Mouse (Mus musculus): ENCODE data around the gene Slc6a5.
"Not testable (repeated sequence)": the region's sequence is repeated elsewhere in the genome, so short reads cannot be mapped to it uniquely, and the experiment has no call there.

Gene Slc6a5

DNA sequence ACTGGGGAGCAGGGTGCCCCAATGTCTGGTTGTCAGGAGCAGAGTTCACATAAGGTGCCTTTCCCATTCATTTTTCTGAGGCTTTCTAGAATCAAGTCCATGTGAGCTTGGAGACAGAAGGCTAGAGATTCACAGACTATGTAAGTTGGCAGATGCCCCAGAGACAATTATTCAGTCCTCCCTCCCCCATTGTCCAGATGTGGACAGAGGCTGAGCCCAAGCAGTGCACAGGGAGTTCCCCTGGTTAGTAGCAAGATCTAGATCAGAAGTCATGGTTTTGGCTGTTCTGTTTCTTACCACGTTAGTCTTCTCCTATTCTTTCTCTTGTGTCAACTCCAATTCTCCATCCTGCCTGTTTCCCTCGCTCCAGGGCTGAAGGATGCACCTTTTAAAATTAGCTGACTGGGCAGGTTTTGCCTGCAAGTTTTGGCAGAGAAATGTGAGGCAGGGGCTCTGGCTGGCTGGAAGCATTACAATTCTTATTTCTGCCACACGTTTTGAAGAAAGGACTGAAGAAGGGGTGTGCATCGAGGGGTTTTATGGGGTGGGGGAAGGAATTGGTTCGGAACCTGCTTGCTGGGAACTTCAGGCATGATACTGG is 3.9 kb downstream of the Slc6a5 start:
- no peak for DNase-seq

DNA sequence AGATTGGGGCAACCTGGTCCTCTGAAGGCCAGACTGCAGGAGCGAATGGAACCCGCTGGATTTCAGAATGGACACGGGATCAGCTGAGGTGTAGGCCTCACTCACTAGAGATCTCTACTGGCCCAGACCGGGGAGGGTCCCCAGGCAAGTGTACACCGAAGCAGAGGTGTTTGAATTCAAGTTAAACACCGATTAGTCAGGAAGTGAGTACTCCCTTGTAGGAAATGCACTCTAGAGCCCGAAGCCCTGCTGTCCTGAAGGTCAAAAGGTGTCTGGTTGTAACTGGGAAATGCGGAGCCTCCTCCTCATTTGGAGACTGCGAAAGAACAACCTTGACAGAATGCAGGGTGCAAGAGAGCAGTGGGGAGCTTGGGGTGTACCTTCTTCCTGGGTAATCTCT is 5.0 kb downstream of the Slc6a5 start:
- DNase-seq: no peak

DNA sequence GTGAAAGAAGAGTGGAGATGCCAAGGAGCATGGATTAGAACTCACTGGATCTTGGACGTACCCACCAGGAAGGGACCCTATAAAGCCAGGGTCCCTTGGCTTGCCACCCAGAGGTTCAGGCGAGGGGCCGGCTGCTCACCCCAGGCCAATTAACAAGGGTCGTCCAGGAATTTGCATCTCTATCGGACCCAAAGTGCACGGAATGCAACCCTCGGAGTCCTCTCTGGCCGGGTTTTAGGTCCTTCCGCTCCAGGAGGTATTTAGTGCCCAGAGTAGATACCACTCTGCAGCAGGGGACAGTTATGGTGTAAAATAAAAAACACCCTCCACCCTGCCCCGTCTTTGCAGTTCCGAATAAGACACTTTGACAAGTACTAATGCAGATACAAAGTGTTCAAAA is 5.5 kb downstream of the Slc6a5 start:
- DNase-seq: no peak

DNA sequence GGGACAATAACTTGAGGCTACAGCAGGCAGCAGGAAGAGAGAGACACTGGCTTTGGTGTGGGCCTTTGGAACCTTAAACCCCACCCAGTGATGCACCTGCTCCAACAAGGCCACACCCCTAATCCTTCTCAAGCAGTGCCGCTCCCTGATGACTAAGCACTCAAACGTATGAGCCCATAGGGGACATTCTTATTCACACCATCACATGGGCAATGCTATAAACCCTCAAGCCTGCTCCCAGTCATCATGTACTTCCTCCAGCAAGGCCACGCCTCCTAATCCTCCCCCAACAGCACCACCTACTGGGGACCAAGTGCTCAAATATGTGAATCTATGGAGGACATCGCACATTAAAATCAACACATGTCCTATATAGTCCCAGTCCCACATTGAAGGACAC is 9.5 kb downstream of the Slc6a5 start:
- DNase-seq: no peak

DNA sequence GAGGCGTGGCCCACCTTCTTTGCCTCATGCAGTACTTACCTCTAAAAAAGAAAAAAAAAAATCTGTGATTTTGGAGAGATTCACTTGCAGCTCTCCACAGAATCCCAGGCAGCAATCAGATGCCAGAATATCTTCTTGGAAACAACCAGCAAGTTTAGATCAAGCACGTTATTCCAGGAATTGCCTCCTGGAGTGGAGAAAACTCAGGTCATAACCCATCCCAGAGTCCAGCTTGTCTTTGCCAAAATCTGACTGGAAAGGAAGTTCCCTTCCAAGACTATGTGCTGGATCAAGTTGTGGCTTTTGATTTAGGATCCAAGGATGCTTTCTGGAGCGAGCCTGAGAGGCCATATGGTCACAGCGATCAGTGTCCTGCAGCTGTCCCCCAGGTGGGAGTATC is 10.8 kb downstream of the Slc6a5 start:
- no peak for DNase-seq

DNA sequence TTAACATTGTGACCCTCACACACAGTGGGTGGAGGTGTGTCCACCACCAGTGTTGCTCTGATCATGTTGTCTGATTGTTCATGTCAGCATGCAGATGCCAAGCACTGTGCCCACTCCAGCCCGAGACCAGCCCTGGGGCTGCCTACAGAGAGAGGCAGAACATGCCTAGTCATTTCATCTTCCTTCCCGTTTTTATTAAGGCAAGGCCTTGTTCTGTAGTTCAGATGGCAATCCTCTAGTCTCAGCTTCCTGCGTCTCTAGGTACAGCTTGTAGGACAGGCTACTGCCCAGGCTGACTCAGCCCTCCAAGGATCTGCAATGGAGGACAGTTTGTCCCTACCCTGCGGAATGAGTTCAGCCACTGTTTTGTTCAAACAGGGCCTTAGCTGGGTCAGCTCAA is 13.0 kb downstream of the Slc6a5 start:
- no peak for DNase-seq

DNA sequence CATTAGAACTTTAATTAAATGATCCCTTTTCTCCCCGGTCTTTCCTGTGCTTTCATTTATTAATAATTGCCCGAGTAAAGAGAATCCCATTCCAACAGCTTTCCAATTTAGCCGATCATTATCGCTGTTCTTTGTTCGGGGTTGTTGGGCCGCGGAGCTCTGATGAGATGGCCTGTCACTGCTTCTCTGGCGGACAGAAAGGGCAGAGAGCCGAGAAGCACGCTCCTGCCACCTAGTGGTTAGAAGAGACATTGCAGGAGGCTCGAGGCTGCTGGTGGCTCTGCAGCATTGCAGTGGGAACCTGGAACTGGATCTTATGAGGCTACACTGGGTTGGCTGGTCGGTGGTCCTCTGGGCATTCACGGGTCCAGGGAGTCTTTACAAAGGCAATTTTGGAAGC is 13.4 kb downstream of the Slc6a5 start:
- peak; percentile 86 for DNase-seq

DNA sequence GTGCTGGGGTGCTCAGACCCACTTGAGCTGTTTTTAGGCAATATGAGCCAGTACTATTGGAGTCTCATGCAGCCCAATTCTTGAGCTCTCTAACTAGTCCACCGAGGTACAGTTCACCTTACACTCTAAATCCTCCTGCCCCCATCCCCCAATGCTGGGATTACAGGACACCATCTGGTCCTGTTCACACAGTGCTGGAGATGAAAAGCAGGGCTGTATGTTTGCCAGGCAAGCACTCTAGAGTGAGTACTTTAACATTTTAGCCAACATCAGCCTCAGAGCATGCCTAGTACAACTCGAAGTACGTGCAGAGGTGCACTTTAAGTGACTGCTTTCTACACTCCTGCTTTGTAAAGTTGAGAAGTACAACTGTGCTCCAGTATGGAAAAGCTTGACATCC is 18.6 kb downstream of the Slc6a5 start:
- DNase-seq: no peak

DNA sequence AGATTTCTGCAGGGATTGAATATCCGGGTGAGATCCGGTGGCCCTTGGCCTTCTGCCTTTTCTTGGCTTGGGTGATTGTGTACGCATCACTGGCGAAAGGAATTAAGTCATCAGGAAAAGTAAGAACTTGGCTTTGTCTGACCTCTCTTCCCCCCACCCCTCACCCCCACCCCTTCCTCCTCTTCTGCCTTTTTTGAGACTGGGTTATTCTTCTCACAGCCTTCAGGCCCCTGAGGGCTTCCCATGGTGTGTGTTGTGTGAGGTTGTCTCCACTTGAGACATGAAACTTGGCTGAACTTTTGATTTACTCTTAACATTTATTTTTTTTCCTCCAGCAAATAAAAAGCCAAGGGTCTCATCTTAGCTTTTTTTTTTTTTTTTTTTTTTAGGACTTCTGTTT is 20.1 kb downstream of the Slc6a5 start:
- no peak for DNase-seq

DNA sequence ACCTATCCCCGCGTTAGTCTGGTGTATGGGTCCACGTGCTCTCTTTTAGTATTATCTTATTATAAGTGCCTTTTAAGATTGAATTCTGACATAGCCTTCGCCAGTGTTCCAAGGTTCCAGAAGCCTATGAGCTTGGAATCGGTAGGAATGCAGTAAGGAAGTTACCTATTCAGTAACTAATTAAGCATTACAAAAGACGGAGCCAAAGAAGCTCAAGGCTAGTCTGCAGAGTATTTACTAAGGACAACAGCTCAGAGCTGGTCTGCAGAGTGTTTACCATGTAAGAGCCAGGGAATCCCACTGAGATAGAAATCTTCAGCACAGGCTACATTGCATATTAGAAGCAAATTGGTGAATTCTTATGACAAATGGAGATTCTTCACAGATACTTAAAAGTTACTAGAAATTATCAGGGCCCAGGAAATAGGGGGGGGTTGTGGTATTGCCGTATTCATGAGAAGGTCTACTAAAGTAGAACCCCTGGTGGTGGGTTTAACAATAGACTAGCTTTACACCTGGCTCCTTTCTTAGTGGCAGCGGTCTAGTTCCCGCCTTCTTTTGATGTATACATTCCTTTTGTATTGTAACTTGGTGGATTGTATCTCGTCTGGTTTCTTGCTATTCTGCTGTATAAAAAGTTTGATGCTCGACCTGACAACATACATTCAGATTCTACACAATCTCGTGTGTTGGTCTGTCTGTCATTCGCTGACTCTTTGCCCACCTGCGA is 23.6 kb downstream of the Slc6a5 start:
- not testable (repeated sequence) for DNase-seq

DNA sequence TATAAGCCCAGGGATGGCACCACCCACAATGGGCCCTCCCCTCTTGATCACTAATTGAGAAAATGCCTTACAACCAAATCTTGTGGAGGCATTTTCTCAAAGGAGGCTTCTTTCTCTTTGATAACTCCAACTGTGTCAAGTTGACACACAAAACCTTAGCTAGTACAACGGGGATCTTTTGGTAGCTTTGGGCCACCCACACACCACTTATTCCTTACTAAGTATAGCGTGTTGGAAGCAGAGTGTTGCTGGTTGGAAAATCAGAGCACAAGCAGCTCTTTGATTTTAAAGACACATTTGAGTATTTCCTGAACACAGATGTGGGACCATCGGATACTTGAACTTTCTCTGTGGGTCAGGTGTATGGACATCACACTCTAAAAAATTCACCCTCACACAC is 26.9 kb downstream of the Slc6a5 start:
- no peak for DNase-seq

DNA sequence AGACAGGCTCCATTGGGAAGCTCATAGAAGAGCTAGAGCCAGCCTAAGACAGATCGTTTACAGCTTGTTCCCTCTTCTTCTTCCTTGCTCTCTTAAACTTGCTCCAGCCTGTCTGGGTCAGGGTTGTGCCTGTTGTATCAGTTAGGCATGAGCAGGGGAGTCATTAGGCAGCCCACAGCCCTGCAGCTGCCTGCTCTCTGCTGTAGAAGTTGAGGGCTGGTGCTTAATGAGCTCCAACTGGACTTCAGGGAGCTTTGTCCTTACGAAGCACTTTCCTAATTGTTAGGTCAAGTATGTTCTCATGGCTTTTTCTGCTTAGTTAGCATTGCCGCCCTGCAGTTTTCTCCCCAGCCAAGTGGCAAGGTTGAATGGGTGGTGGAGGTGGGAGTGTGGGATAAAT is 32.1 kb downstream of the Slc6a5 start:
- no peak for DNase-seq

DNA sequence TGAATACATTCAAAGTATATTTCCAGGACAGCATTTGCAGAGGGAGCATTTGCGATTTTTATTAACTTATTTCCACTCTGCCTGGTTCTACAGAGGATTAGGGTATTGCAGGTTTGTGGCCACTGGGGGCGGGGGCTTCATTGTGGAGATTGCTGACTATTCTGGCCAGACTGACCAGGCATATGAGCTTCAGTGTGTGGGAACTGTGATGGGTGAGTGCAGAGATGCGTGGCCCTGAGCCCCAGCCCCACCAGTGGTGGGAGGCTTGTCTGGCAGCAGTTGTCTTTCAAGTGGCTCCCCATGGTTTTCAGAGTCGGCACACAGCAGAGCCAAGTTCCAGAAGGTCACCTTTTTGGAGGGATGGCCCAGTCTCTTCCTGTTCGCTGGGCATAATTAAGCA is 32.5 kb downstream of the Slc6a5 start:
- no peak for DNase-seq

DNA sequence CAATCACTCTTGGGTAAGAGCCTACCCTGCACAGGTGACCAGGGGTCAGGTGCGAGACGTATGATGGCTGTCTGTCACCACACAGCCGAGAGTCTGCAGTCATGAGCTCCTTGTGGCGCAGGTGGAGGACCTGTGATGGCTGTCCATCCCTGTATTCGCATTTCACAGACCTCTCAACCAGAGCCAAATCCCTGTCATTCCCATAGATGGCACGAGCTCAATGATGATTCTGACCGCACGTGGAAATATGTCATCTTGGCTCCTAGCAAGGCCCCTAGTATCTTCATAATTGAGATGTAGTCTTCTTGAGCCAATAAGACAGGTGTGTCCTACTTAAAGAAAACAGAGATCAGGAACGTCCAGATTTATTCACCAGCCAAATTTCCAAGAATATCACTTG is 36.7 kb downstream of the Slc6a5 start:
- DNase-seq: no peak

DNA sequence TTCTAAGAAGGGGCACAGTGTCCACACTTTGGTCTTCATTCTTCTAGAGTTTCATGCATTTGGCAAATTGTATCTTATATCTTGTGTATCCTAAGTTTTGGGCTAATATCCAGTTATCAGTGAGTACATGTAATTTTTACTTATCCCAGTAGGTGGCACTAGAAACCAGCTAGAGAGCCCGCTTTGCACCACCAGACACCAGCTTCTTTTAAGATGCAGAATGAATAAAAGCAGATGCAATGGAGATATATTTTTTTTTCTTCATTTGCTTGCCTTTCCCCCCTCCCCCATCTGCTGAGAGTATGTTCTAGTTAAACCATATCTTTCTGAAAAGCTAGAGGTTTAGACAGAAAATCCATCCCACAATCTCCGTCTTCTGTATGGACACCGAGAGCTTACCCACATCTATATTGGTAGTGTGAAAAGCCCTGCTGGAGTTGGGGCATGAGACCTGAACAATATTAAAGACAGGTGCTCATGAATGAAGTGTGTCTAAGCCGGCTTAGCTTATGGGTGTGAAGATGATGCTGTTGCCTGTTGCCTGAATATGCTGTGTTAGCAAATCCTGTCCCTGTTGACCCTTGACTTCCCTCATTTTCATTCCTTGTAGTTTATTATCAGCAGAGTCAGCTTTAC is 43.7 kb downstream of the Slc6a5 start:
- DNase-seq: peak; percentile 63

DNA sequence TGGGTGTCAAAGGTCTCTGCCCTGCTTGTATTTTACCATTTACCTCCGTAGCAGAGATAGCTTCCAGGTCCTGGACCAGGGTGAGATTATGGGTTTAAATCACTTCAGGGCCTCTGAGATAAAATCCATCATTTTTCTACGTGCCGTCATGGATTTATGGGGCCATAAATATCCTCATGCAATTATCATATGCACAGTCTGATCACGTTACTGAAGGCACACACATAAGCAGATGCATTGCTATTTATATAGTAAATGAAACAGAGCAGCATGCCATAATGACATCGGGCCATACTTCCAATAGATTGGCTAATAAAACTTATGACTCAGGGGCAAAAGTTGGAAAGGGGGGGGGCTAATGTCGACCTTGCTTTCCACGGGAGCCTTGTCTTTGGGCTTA is 44.9 kb downstream of the Slc6a5 start:
- DNase-seq: no peak

DNA sequence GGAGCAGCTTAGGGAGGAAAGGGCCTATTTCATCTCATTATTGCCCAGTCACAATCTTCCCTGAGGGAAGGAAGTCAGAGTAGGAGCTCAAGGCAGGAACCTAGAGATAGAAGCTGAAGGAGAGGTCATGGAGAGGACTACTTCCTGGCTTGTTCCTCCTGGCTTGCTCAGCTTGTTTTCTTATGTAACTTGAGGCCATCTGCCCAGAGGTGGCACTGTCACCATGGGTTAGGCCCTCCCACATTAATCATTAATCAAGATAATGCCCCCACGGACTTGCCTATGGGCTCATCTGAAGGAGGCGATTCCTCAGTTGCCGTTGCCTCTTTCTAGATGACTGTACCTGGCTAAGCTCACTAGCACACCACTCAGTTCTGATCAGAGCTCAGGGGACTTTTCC is 47.2 kb downstream of the Slc6a5 start:
- DNase-seq: no peak

DNA sequence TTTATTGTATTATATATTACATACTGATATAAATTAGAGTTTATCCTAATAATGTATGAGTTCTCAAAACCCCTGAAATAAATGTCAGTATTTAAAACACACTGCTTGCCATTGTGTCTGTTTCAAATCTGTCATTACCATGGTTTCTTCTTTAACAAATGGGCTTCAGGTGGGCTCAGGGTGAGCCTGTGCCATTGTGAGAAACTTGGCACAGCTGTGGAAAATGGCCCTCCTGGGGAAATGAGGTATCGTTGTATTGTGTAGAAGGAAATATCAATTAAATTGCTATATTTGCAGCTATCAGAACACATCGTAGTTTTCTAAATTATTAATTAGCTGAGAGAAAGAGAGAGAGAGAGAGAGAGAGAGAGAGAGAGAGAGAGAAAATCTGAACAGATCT is 53.8 kb downstream of the Slc6a5 start:
- no peak for DNase-seq

DNA sequence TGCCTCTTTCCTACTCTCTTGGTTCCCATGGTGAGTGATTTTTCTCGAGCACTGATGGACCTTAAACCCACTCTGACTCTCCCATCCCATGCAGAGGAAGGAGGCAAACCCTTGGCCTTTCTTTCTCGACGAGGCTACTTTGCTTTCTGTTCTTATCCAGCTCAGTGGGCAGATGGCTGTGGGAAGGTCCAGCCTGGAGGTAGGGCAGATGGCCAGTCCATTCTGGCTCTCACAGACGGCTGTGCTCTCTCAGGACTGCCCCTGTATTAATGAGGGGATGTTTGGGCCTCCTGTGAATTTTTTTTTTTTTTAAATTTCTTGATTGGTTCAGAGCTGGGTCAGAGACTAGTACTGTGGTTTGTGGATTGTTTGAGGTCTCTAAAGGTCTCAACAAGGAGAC is 59.6 kb downstream of the Slc6a5 start:
- DNase-seq: no peak

DNA sequence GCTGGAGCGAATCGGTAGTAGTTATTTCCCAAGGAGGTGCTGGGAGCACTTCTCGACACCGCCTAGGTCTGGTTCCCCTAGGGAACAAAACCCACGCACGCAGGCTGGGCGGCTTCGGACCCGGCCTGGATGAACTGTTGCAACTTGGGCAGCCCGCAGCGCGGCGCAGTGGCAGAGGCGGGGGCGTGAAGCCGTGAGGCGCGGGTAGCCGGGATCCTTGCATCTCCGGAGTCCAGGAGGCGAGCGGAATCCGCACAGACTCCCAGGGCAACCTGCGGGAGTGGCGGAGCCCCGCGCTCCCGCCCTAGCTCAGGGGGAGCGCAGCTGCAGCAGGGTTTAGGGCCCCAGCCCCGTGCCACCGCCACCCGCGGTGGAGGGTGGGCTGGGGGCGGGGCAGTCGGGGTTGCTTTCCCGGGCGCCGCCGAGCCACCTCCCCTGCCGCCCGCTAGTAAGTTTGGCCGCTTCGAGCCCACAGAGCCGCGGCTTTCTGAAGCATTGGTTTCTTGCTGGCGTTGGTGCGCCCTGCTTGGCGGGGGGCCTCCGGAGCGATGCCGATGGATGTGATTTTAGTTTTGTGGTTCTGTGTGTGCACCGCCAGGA is 65.0 kb downstream of the Slc6a5 start, which contains the start of gene Nell1:
Gene Nell1, plus strand, starts transcription at position 24 of the 600 bp plus-strand sequence.
- peak; percentile 77 for DNase-seq

DNA sequence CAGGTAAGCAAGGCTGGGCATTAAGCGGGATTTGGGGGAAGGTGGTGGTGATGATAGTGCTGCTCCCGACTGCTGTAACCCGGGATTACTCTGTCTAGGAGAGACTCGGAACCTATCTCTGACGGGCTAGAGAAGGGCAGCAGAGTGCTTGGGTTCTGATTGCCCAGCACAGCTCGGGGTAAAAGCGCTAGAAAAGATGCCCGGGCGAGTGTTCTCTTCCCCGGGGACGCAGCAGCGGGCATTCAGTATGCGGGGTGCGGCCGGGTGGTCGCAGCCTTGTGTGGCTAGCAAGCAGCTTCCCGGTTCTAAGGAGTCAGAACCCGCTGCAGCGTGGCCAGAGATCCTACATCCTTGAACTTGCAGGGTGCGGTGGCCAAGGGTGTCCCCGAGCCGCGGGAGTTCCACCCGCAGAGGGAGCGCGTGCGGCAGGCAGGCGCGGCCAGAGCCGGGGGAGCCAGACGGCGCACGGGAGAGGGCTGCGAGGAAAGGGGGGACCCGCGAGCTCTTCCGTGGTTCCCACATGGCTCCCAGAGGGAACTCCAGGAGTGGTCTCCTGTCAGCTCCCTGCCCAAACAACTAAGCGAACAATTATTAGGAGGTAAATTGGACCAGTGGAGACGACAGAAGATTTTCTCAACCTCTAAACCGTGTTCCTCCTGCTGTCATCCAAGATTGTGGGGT is 65.6 kb downstream of the Slc6a5 start:
- DNase-seq: peak; percentile 47

DNA sequence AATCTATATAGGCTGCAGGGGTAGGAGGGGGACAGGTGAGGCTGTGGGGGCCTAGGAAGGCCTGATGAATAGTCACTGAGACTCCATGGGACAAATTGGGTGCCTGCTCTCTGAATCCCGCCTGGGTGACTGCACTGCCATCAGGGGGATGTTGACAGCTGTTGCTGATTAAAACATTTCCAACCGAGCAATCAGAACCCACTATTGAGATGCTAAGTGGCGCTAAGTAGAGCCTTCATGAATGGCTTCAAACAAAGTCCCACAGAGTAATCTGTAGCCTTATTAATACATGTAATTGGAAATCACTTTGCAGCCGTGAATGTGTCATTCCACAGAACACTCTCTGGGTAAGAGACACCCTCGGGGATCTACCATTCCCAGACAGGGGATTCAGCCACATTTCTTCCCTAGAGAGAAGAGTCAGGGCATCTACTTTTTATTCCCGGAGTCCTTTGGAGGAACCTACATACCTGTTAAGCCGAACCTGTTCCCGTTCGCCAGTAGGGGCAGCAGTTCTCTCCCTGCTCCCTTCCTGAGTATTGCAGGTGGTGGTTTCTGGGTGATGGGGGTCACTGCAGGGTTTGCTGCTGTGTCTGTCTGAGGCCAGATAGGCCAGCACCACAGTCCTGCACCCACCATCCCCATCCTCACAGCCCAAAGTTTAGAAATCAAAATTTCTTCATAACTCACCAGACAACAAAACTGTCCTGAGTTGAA is 71.7 kb downstream of the Slc6a5 start:
- no peak for DNase-seq

DNA sequence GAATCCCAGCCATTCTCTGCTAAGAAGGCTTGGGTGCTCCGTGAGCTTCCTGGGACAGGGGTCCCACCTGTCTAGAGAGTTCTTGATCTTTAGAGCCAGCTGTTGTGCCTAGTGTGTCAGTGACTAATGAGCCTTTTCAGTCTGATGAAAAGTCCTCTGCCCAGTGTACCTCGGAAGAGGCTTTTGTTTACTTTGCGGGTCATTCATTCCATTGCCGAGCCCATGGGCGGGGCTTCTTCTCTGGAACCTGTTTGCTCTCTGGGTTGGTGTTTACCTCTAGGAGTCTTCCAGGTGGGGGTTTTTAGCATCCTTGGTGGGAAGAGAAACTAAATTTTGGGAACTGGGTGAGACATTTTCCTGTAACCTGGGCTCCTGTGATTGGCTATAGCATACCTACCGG is 74.8 kb downstream of the Slc6a5 start:
- no peak for DNase-seq
